ENCODE assay signal across 8 mouse cellular contexts in the genomic region with DNA sequence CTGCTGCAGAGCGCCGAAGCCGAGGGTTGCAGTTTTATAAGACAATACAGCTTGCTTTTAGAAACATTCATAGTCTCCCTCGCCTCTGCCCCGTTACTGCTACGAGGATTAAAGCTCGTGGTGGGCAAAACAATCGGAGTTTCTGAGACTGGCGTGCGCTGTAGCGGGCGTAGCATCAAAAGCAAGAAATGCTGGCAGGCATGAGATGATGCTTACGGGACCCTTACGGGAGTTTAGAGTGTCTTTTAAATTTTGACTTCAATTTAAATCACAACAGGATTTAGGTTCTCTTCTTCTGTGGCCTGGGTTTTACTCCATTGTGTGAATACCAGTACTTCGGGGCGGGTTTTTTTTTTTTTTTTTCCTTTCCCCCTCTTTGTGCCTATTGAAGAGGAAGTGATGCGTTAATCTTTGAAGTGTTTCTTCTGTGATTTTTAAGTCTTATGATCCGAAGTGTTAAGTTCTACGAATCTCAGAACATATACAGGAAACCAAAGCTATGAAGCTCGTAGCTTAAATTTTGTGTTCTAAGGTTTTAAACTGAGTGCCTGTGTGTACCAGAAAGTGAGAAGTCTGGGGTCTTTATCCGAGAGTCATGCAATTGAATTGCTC. TPM values are rescaled to one million over a fixed set of nuclear protein-coding genes. Genes with fewer than 3 reads are reported as not detected.
A peak's percentile ranks its signal among the peaks of the same experiment; 100 is the strongest.
DNase-seq lines count a peak whose midpoint lies in the region; ATAC-seq and TF ChIP-seq lines count a peak whose summit lies in the region.

No protein-coding gene starts in this region.

- no peak for TF ChIP-seq POLR2A in cerebellum, adult 2 months (IDR thresholded peaks at IDR 0.05; ENCODE audit: borderline replicate concordance, insufficient read depth, low read length)

- peak overlapping the region; percentile 97 for H3K9ac ChIP-seq in forebrain, embryonic 11.5 days (ENCODE audit: low read length)
- H3K9ac ChIP-seq in liver, embryonic 12.5 days, result peak overlapping the region; percentile 88

- peaks cover 55% of the 10 kb centered on the region for H3K79me2 ChIP-seq in C2C12 (ENCODE audit: control insufficient read depth, insufficient read depth)

- peak overlapping the region; percentile 74 for H3K4me2 ChIP-seq in forebrain, embryonic 11.5 days (ENCODE audit: low read depth, low read length, severe bottlenecking)
- H3K4me2 ChIP-seq in liver, embryonic 12.5 days, result peak overlapping the region; percentile 92

- peak overlapping the region; percentile 91 for H3ac ChIP-seq in C2C12 (ENCODE audit: control insufficient read depth, insufficient read length, low read depth)

- H3K4me1 ChIP-seq in cerebellum, adult 2 months (ENCODE audit: control insufficient read depth, insufficient read depth, low read length), result peaks cover 6% of the 10 kb centered on the region; the same call in 1 of the 2 replicates
- peaks cover 8% of the 10 kb centered on the region; the same call in 1 of the 2 replicates for H3K4me1 ChIP-seq in forebrain, embryonic 11.5 days (replicated peaks; ENCODE audit: control insufficient read depth, insufficient read depth, low read length)
- peaks cover 39% of the 10 kb centered on the region for H3K4me1 ChIP-seq in liver, embryonic 12.5 days

- no peaks in the 10 kb centered on the region for H3K9me3 ChIP-seq in forebrain, embryonic 11.5 days (ENCODE audit: control insufficient read depth, low read length)
- H3K9me3 ChIP-seq in liver, embryonic 12.5 days (replicated peaks), result no peaks in the 10 kb centered on the region

- H3K27me3 ChIP-seq in cerebellum, adult 2 months (ENCODE audit: control insufficient read depth, insufficient read depth, low read length), result no peaks in the 10 kb centered on the region
- no peaks in the 10 kb centered on the region for H3K27me3 ChIP-seq in C2C12 (ENCODE audit: control insufficient read depth, insufficient read depth, insufficient read length)
- H3K27me3 ChIP-seq in forebrain, embryonic 11.5 days (ENCODE audit: control insufficient read depth, insufficient read depth, low read length), result no peaks in the 10 kb centered on the region
- no peaks in the 10 kb centered on the region for H3K27me3 ChIP-seq in liver, embryonic 12.5 days (replicated peaks)

- H3K36me3 ChIP-seq in C2C12 (ENCODE audit: control insufficient read depth, insufficient read depth), result no peaks in the 10 kb centered on the region
- no peaks in the 10 kb centered on the region for H3K36me3 ChIP-seq in forebrain, embryonic 11.5 days (ENCODE audit: control insufficient read depth, insufficient read depth, low read length)
- H3K36me3 ChIP-seq in liver, embryonic 12.5 days, result no peaks in the 10 kb centered on the region

- no peak for DNase-seq in cerebellum, adult 2 months
- no peak for DNase-seq in cerebellum, postnatal 14 days
- DNase-seq in forebrain, embryonic 11.5 days (ENCODE audit: low spot score), result no peak
- no peak for DNase-seq in layer of hippocampus, postnatal 36 days
- no peak for DNase-seq in gastrocnemius, postnatal 10 days

- WGBS in cerebellum, adult 2 months, result 1% methylated on average over 21 of the region's 21 CpGs
- WGBS in forebrain, embryonic 11.5 days, result under 1% methylated on average over 21 of the region's 21 CpGs
- WGBS in liver, embryonic 12.5 days (ENCODE audit: insufficient replicate concordance), result 4% methylated on average over 21 of the region's 21 CpGs

- H3K27ac ChIP-seq in cerebellum, adult 2 months (ENCODE audit: insufficient read depth, low read length), result peak overlapping the region; percentile 84
- peak overlapping the region; percentile 97 for H3K27ac ChIP-seq in forebrain, embryonic 11.5 days (ENCODE audit: low read depth, low read length)
- H3K27ac ChIP-seq in liver, embryonic 12.5 days, result peak overlapping the region; percentile 90

- peaks cover 32% of the 10 kb centered on the region for H3K79me3 ChIP-seq in C2C12 (ENCODE audit: low read depth)

- no peak for ATAC-seq in forebrain, embryonic 11.5 days (replicated peaks; ENCODE audit: low FRiP score)
- no peak for ATAC-seq in liver, embryonic 12.5 days
- no peak for ATAC-seq in megakaryocyte-erythroid progenitor cell, adult 5-6 weeks (replicated peaks; ENCODE audit: low FRiP score, low TSS enrichment, poor library complexity, severe bottlenecking)

- H3K4me3 ChIP-seq in cerebellum, adult 2 months (replicated peaks; ENCODE audit: insufficient read depth, low read depth, low read length), result peak overlapping the region; percentile 86
- peak overlapping the region; percentile 79 for H3K4me3 ChIP-seq in C2C12 (ENCODE audit: insufficient read depth, poor library complexity, severe bottlenecking)
- peak overlapping the region; percentile 80 for H3K4me3 ChIP-seq in forebrain, embryonic 11.5 days (ENCODE audit: low read depth, low read length)
- peak overlapping the region; percentile 83 for H3K4me3 ChIP-seq in liver, embryonic 12.5 days

- TF ChIP-seq CTCF in cerebellum, adult 2 months (IDR thresholded peaks at IDR 0.05; ENCODE audit: borderline replicate concordance, insufficient read depth, low read depth, low read length), result no peak
- TF ChIP-seq CTCF in C2C12 (IDR thresholded peaks at IDR 0.05; ENCODE audit: control insufficient read depth, insufficient read depth, insufficient read length), result no peak

TF ChIP-seq in C2C12, 6 proteins besides CTCF, POLR2A, EP300 and RAD21:
- TF ChIP-seq FOSL1 (IDR thresholded peaks at IDR 0.05; ENCODE audit: insufficient read depth, low read length, poor library complexity, severe bottlenecking), result no peak
- no peak for TF ChIP-seq MAX (IDR thresholded peaks at IDR 0.05)
- no peak for TF ChIP-seq USF1 (IDR thresholded peaks at IDR 0.05; ENCODE audit: low read depth)
- no peak for TF ChIP-seq MYOG (IDR thresholded peaks at IDR 0.05; ENCODE audit: control insufficient read depth, extremely low read depth, insufficient read length)
- TF ChIP-seq CEBPB (IDR thresholded peaks at IDR 0.05; ENCODE audit: low read depth), result no peak
- no peak for TF ChIP-seq MYOD1 (IDR thresholded peaks at IDR 0.05; ENCODE audit: control insufficient read depth, insufficient read length, low read depth)

RNA-seq across cellular contexts. Expression of a gene that starts 0.7 kb away (rescaled TPM):
- 51.1 and 54.4 TPM in 2 replicates for polyA plus RNA-seq in cerebellum, adult 2 months (2012; rRNA removed)
- 10.5 TPM for polyA plus RNA-seq in C2C12 (2012; fragmentation: generic; extraction: Trizol)
- polyA plus RNA-seq in forebrain, embryonic 11.5 days (2014; fragmentation: Nextera tagmentation; extraction: Ambion mirVana), result 133 and 148 TPM in 2 replicates
- 30.4 and 30.8 TPM in 2 replicates for polyA plus RNA-seq in liver, embryonic 12.5 days (2016; fragmentation: Nextera tagmentation; extraction: Ambion mirVana)
- total RNA-seq in megakaryocyte-erythroid progenitor cell, adult 5-6 weeks (2014; fragmentation: Nextera tagmentation), result 25.5 and 28.7 TPM in 2 replicates
- total RNA-seq in megakaryocyte-erythroid progenitor cell, adult 5-6 weeks (2017), result 10.7 and 14.0 TPM in 2 replicates
- total RNA-seq in layer of hippocampus, postnatal 36 days (2021), result 10 to 100 TPM; 34.5 to 35.1 TPM
- 10 to 100 TPM; 14.4 to 18.3 TPM for total RNA-seq in gastrocnemius, postnatal 10 days (2021)

RNA-seq across cellular contexts. Expression of a gene that starts 23.2 kb away (rescaled TPM):
- not detected in 2 replicates for polyA plus RNA-seq in cerebellum, adult 2 months (2012; rRNA removed)
- polyA plus RNA-seq in C2C12 (2012; fragmentation: generic; extraction: Trizol), result not detected
- polyA plus RNA-seq in forebrain, embryonic 11.5 days (2014; fragmentation: Nextera tagmentation; extraction: Ambion mirVana), result not detected in 2 replicates
- polyA plus RNA-seq in liver, embryonic 12.5 days (2016; fragmentation: Nextera tagmentation; extraction: Ambion mirVana), result not detected in 2 replicates
- total RNA-seq in megakaryocyte-erythroid progenitor cell, adult 5-6 weeks (2014; fragmentation: Nextera tagmentation), result not detected in 2 replicates
- total RNA-seq in megakaryocyte-erythroid progenitor cell, adult 5-6 weeks (2017), result not detected in 2 replicates
- not detected for total RNA-seq in layer of hippocampus, postnatal 36 days (2021)
- total RNA-seq in gastrocnemius, postnatal 10 days (2021), result not detected

RNA-seq across cellular contexts. Expression of a gene that starts 58.3 kb away (rescaled TPM):
- not detected in 2 replicates for polyA plus RNA-seq in cerebellum, adult 2 months (2012; rRNA removed)
- not detected for polyA plus RNA-seq in C2C12 (2012; fragmentation: generic; extraction: Trizol)
- polyA plus RNA-seq in forebrain, embryonic 11.5 days (2014; fragmentation: Nextera tagmentation; extraction: Ambion mirVana), result 0.23 TPM in 1 of 2 replicates, not detected in the other
- polyA plus RNA-seq in liver, embryonic 12.5 days (2016; fragmentation: Nextera tagmentation; extraction: Ambion mirVana), result not detected in 2 replicates
- not detected in 2 replicates for total RNA-seq in megakaryocyte-erythroid progenitor cell, adult 5-6 weeks (2014; fragmentation: Nextera tagmentation)
- not detected in 2 replicates for total RNA-seq in megakaryocyte-erythroid progenitor cell, adult 5-6 weeks (2017)
- not detected for total RNA-seq in layer of hippocampus, postnatal 36 days (2021)
- not detected for total RNA-seq in gastrocnemius, postnatal 10 days (2021)

RNA-seq across cellular contexts. Expression of a gene that starts 59.0 kb away (rescaled TPM):
- not detected in 2 replicates for polyA plus RNA-seq in cerebellum, adult 2 months (2012; rRNA removed)
- polyA plus RNA-seq in C2C12 (2012; fragmentation: generic; extraction: Trizol), result not detected
- polyA plus RNA-seq in forebrain, embryonic 11.5 days (2014; fragmentation: Nextera tagmentation; extraction: Ambion mirVana), result not detected in 2 replicates
- polyA plus RNA-seq in liver, embryonic 12.5 days (2016; fragmentation: Nextera tagmentation; extraction: Ambion mirVana), result not detected in 2 replicates
- total RNA-seq in megakaryocyte-erythroid progenitor cell, adult 5-6 weeks (2014; fragmentation: Nextera tagmentation), result not detected in 2 replicates
- total RNA-seq in megakaryocyte-erythroid progenitor cell, adult 5-6 weeks (2017), result not detected in 2 replicates
- total RNA-seq in layer of hippocampus, postnatal 36 days (2021), result not detected
- not detected for total RNA-seq in gastrocnemius, postnatal 10 days (2021)
